8 mouse cellular contexts compared by ENCODE assay signal in genomic region chr11:18878016-18878415, GRCm38 (mm10).
A peak's percentile ranks its signal among the peaks of the same experiment; 100 is the strongest.
DNase-seq lines count a peak whose midpoint lies in the region; ATAC-seq and TF ChIP-seq lines count a peak whose summit lies in the region.

No protein-coding gene starts in this region.

- peak; percentile 60 for ATAC-seq in forebrain, embryonic 11.5 days (replicated peaks; ENCODE audit: low FRiP score)
- no peak for ATAC-seq in intestine, postnatal 0 days
- peak; percentile 64 for ATAC-seq in midbrain, embryonic 11.5 days (ENCODE audit: low FRiP score)
- ATAC-seq in activated CD4-positive, CD25-positive, alpha-beta regulatory T cell, adult 4 months = no peak

- under 1% methylated on average over 18 of the region's 18 CpGs for WGBS in forebrain, embryonic 11.5 days
- WGBS in intestine, postnatal 0 days = 1% methylated on average over 18 of the region's 18 CpGs
- under 1% methylated on average over 18 of the region's 18 CpGs for WGBS in midbrain, embryonic 11.5 days

- no peaks in the 10 kb centered on the region for H3K9me3 ChIP-seq in forebrain, embryonic 11.5 days (ENCODE audit: control insufficient read depth, low read length)
- H3K9me3 ChIP-seq in intestine, postnatal 0 days (ENCODE audit: control insufficient read depth) = no peaks in the 10 kb centered on the region
- no peaks in the 10 kb centered on the region for H3K9me3 ChIP-seq in midbrain, embryonic 11.5 days (ENCODE audit: control insufficient read depth, low read length)

- no peaks in the 10 kb centered on the region for H3K36me3 ChIP-seq in forebrain, embryonic 11.5 days (ENCODE audit: control insufficient read depth, insufficient read depth, low read length)
- H3K36me3 ChIP-seq in intestine, postnatal 0 days (ENCODE audit: control insufficient read depth, insufficient read depth) = no peaks in the 10 kb centered on the region
- no peaks in the 10 kb centered on the region for H3K36me3 ChIP-seq in midbrain, embryonic 11.5 days (ENCODE audit: control insufficient read depth, insufficient read depth, low read length)

- H3K27ac ChIP-seq in forebrain, embryonic 11.5 days (ENCODE audit: low read depth, low read length) = peak overlapping the region; percentile 89
- peak overlapping the region; percentile 62 for H3K27ac ChIP-seq in intestine, postnatal 0 days (ENCODE audit: low read depth, low read length)
- H3K27ac ChIP-seq in midbrain, embryonic 11.5 days (ENCODE audit: low read depth, low read length) = peak overlapping the region; percentile 91

- H3K9ac ChIP-seq in forebrain, embryonic 11.5 days (ENCODE audit: low read length) = peak overlapping the region; percentile 49
- no peak overlapping the region for H3K9ac ChIP-seq in intestine, postnatal 0 days (ENCODE audit: low read depth, low read length)
- H3K9ac ChIP-seq in midbrain, embryonic 11.5 days (ENCODE audit: low read length) = peak overlapping the region; percentile 52

- DNase-seq in adrenal gland, adult 2 months = peak; percentile 64
- no peak for DNase-seq in adrenal gland, postnatal 25 days
- DNase-seq in ovary, postnatal 14 days (ENCODE audit: low spot score) = peak; percentile 22
- no peak for DNase-seq in ovary, postnatal 10 days (ENCODE audit: low spot score)
- peak; percentile 85 for DNase-seq in forebrain, embryonic 11.5 days (ENCODE audit: low spot score)
- DNase-seq in midbrain, embryonic 11.5 days (ENCODE audit: low spot score, missing footprints) = peak; percentile 94

- H3K27me3 ChIP-seq in forebrain, embryonic 11.5 days (ENCODE audit: control insufficient read depth, insufficient read depth, low read length) = peaks cover 27% of the 10 kb centered on the region
- peaks cover 37% of the 10 kb centered on the region for H3K27me3 ChIP-seq in intestine, postnatal 0 days (replicated peaks; ENCODE audit: control insufficient read depth, insufficient read depth, low read length)
- peaks cover 34% of the 10 kb centered on the region for H3K27me3 ChIP-seq in midbrain, embryonic 11.5 days (ENCODE audit: control insufficient read depth, insufficient read depth, low read length)

- peak overlapping the region; percentile 32 for H3K4me3 ChIP-seq in forebrain, embryonic 11.5 days (ENCODE audit: low read depth, low read length)
- H3K4me3 ChIP-seq in intestine, postnatal 0 days (ENCODE audit: low read depth, low read length) = peak overlapping the region; percentile 53
- peak overlapping the region; percentile 37 for H3K4me3 ChIP-seq in midbrain, embryonic 11.5 days (ENCODE audit: low read depth, low read length)

- H3K4me1 ChIP-seq in forebrain, embryonic 11.5 days (replicated peaks; ENCODE audit: control insufficient read depth, insufficient read depth, low read length) = peaks cover 29% of the 10 kb centered on the region
- H3K4me1 ChIP-seq in intestine, postnatal 0 days (replicated peaks; ENCODE audit: control insufficient read depth, insufficient read depth, low read length) = 0 out of 2 replicates have a peak, but pooled peaks cover 3% of the 10 kb centered on the region
- H3K4me1 ChIP-seq in midbrain, embryonic 11.5 days (ENCODE audit: control insufficient read depth, insufficient read depth, low read length) = peaks cover 62% of the 10 kb centered on the region

- TF ChIP-seq CTCF in intestine, postnatal 0 days (IDR thresholded peaks at IDR 0.05; ENCODE audit: low read depth) = no peak

- peak overlapping the region; percentile 57 for H3K4me2 ChIP-seq in forebrain, embryonic 11.5 days (ENCODE audit: low read depth, low read length, severe bottlenecking)
- H3K4me2 ChIP-seq in intestine, postnatal 0 days (replicated peaks; ENCODE audit: low read depth) = peak overlapping the region; percentile 79
- H3K4me2 ChIP-seq in midbrain, embryonic 11.5 days = peak overlapping the region; percentile 84

Comparison
In these comparisons a context has a peak if more than half of its experiments do, and no peak if none do; other contexts are left out.
1. DNase-seq: peak in adrenal gland, adult 2 months (single experiment), ovary, postnatal 14 days (single experiment), forebrain, embryonic 11.5 days (single experiment) and midbrain, embryonic 11.5 days (single experiment); none in adrenal gland, postnatal 25 days (single experiment) and ovary, postnatal 10 days (single experiment).
2. ATAC-seq: peak in forebrain, embryonic 11.5 days (single experiment) and midbrain, embryonic 11.5 days (single experiment); none in intestine, postnatal 0 days (single experiment) and activated CD4-positive, CD25-positive, alpha-beta regulatory T cell, adult 4 months (single experiment).
3. Peak in every context shown above with its lines, with median percentiles within 50 percentile points of each other: H3K27ac ChIP-seq, H3K4me2 ChIP-seq and H3K4me3 ChIP-seq.